ENCODE assay signal across 12 mouse cellular contexts in the genomic region with DNA sequence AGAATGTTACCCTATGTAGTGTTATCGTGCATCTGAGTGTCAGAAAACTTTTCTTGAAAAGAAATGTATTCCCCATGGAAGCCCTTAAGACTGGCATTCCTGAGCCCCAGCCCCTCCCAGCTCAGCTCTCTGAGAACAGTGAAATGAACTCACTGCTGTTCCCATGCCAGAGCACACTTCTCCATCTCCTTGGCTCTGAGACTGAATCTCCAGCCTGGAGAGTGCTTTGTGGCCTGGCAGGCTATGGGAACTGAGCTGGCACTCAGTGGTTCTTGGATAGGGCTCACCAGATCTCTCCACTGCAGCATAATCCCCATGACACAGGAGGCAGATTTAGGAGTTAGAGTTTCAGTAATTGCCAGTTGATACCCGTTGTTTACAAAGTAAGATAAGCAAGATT. TPM values are rescaled to one million over a fixed set of nuclear protein-coding genes. Genes with fewer than 3 reads are reported as not detected.
A peak's percentile ranks its signal among the peaks of the same experiment; 100 is the strongest.
DNase-seq lines count a peak whose midpoint lies in the region; ATAC-seq and TF ChIP-seq lines count a peak whose summit lies in the region.
"Had no signal": no experiment of that assay in that cellular context is flagged by ENCODE, and none has a peak within 500 bp of the region (broad histone marks: within the 10 kb centered on the region; RNA-seq: fewer than 3 reads in every experiment).

No protein-coding gene starts in this region.

- no peak overlapping the region for H3K4me2 ChIP-seq in hindbrain, postnatal 0 days (ENCODE audit: low read depth, low read length)
- H3K4me2 ChIP-seq: heart, embryonic 13.5 days had no signal

- WGBS in hindbrain, postnatal 0 days = 53% methylated on average over 2 of the region's 2 CpGs
- 85% methylated on average over 2 of the region's 2 CpGs for WGBS in hindbrain, embryonic 10.5 days

- H3K36me3 ChIP-seq in hindbrain, postnatal 0 days (ENCODE audit: insufficient read depth, low read length) = no peaks in the 10 kb centered on the region
- no peaks in the 10 kb centered on the region for H3K36me3 ChIP-seq in hindbrain, embryonic 10.5 days
- H3K36me3 ChIP-seq: heart, embryonic 13.5 days had no signal

- no peak overlapping the region for H3K9ac ChIP-seq in hindbrain, postnatal 0 days (replicated peaks; ENCODE audit: low read length)
- H3K9ac ChIP-seq: heart, embryonic 13.5 days had no signal

- DNase-seq in adrenal gland, postnatal 10 days = peak; percentile 33
- no peak for DNase-seq in adrenal gland, adult 18-20 months (ENCODE audit: low spot score in 2 of 2)
- peak; percentile 43 for DNase-seq in hindbrain, postnatal 0 days (ENCODE audit: low spot score)
- no peak for DNase-seq in hindbrain, embryonic 10.5 days (ENCODE audit: low spot score)
- peak; percentile 41 for DNase-seq in gastrocnemius, adult 18-20 months (ENCODE audit: low spot score)
- DNase-seq in lung, postnatal 4 days = peak; percentile 49 to 71
- DNase-seq in testis, postnatal 14 days (ENCODE audit: low spot score) = no peak
- DNase-seq: adrenal gland, postnatal 36 days; kidney, postnatal 10 days had no signal

- no peaks in the 10 kb centered on the region for H3K9me3 ChIP-seq in hindbrain, postnatal 0 days (ENCODE audit: low read length)
- H3K9me3 ChIP-seq in hindbrain, embryonic 10.5 days = no peaks in the 10 kb centered on the region
- H3K9me3 ChIP-seq: heart, embryonic 13.5 days; megakaryocyte, embryonic 14.5 days had no signal

- no peak overlapping the region for H3K4me3 ChIP-seq in hindbrain, postnatal 0 days (ENCODE audit: low read length)
- no peak overlapping the region for H3K4me3 ChIP-seq in hindbrain, embryonic 10.5 days
- H3K4me3 ChIP-seq: heart, embryonic 13.5 days; megakaryocyte, embryonic 14.5 days had no signal

- ATAC-seq in hindbrain, postnatal 0 days = peak; percentile 54; the same call in 1 of the 2 replicates
- no peak for ATAC-seq in erythroid progenitor cell, adult 5-6 weeks (replicated peaks; ENCODE audit: low FRiP score, poor library complexity, severe bottlenecking)

- H3K27ac ChIP-seq in hindbrain, postnatal 0 days = no peak overlapping the region
- H3K27ac ChIP-seq in hindbrain, embryonic 10.5 days = no peak overlapping the region
- H3K27ac ChIP-seq: heart, embryonic 13.5 days had no signal

- no peak for TF ChIP-seq CTCF in hindbrain, postnatal 0 days (IDR thresholded peaks at IDR 0.05; ENCODE audit: low read depth)

- 0 out of 2 replicates have a peak, but pooled peaks cover 4% of the 10 kb centered on the region for H3K4me1 ChIP-seq in hindbrain, postnatal 0 days (ENCODE audit: insufficient read depth, low read length)
- H3K4me1 ChIP-seq in hindbrain, embryonic 10.5 days (replicated peaks) = peaks cover 22% of the 10 kb centered on the region

- H3K27me3 ChIP-seq in hindbrain, postnatal 0 days (ENCODE audit: insufficient read depth, low read length) = no peaks in the 10 kb centered on the region
- H3K27me3 ChIP-seq in hindbrain, embryonic 10.5 days (ENCODE audit: insufficient read depth, poor library complexity, severe bottlenecking) = no peaks in the 10 kb centered on the region
- H3K27me3 ChIP-seq: heart, embryonic 13.5 days; megakaryocyte, embryonic 14.5 days had no signal

RNA-seq across cellular contexts. Expression of gene Serinc5, which starts 36.8 kb away (rescaled TPM):
- total RNA-seq in adrenal gland, postnatal 10 days (2021) = 10 to 100 TPM; 47.6 to 50.4 TPM
- 10 to 100 TPM; 42.0 to 63.8 TPM for total RNA-seq in adrenal gland, adult 18-20 months (2021)
- 42.8 and 52.5 TPM in 2 replicates for total RNA-seq in hindbrain, postnatal 0 days (2014; rRNA removed)
- polyA plus RNA-seq in hindbrain, postnatal 0 days (2015; fragmentation: Nextera tagmentation; extraction: Ambion mirVana) = 14.3 and 14.8 TPM in 2 replicates
- polyA plus RNA-seq in hindbrain, embryonic 10.5 days (2016; fragmentation: Nextera tagmentation; extraction: Ambion mirVana) = 10.6 and 13.3 TPM in 2 replicates
- total RNA-seq in gastrocnemius, adult 18-20 months (2021) = 1 to 10 TPM; 2.1 to 2.9 TPM
- 33.5 and 56.6 TPM in 2 replicates for total RNA-seq in erythroid progenitor cell, adult 5-6 weeks (2015; ENCODE audit: low replicate concordance)
- total RNA-seq in erythroid progenitor cell, adult 5-6 weeks (2017; ENCODE audit: low replicate concordance) = 44.0 and 54.7 TPM in 2 replicates

Comparison
In these comparisons a context has a peak if more than half of its experiments do, and no peak if none do; other contexts are left out.
1. DNase-seq: peak in adrenal gland, postnatal 10 days (single experiment), hindbrain, postnatal 0 days (single experiment), gastrocnemius, adult 18-20 months (single experiment) and lung, postnatal 4 days (2 of 2); none in adrenal gland, adult 18-20 months (0 of 2), hindbrain, embryonic 10.5 days (single experiment) and testis, postnatal 14 days (single experiment).
2. RNA of gene Serinc5, which starts 36.8 kb away (total RNA-seq): 42.0 to 63.8 TPM in adrenal gland, adult 18-20 months, 33.5 to 56.6 TPM in erythroid progenitor cell, adult 5-6 weeks, 42.8 to 52.5 TPM in hindbrain, postnatal 0 days and 47.6 to 50.4 TPM in adrenal gland, postnatal 10 days; 2.1 to 2.9 TPM in gastrocnemius, adult 18-20 months; every median in the first group is over 4 times any median in the second.